Comparison of ENCODE assay signal across 9 mouse cellular contexts in genomic region chr12:110503406-110504144, GRCm38 (mm10). TPM values are rescaled to one million over a fixed set of nuclear protein-coding genes. Genes with fewer than 3 reads are reported as not detected.
A peak's percentile ranks its signal among the peaks of the same experiment; 100 is the strongest.
DNase-seq lines count a peak whose midpoint lies in the region; ATAC-seq and TF ChIP-seq lines count a peak whose summit lies in the region.
"Had no signal": no experiment of that assay in that cellular context is flagged by ENCODE, and none has a peak within 500 bp of the region (broad histone marks: within the 10 kb centered on the region; RNA-seq: fewer than 3 reads in every experiment).

No protein-coding gene starts in this region.

- H3K9me3 ChIP-seq in hindbrain, embryonic 12.5 days (replicated peaks): no peaks in the 10 kb centered on the region
- no peaks in the 10 kb centered on the region for H3K9me3 ChIP-seq in hindbrain, embryonic 16.5 days (ENCODE audit: control insufficient read depth, low read length)
- H3K9me3 ChIP-seq in CH12.LX (replicated peaks; ENCODE audit: low read length): no peaks in the 10 kb centered on the region
- H3K9me3 ChIP-seq in forebrain, embryonic 11.5 days (ENCODE audit: control insufficient read depth, low read length): no peaks in the 10 kb centered on the region
- H3K9me3 ChIP-seq in midbrain, embryonic 15.5 days: no peaks in the 10 kb centered on the region

- TF ChIP-seq POLR2A in CH12.LX (IDR thresholded peaks at IDR 0.05; ENCODE audit: low read depth, low read length): peak; percentile 36; the same call in 1 of the 2 replicates

- TF ChIP-seq EP300 in CH12.LX (IDR thresholded peaks at IDR 0.05; ENCODE audit: low read length): peak; percentile 17; the same call in 1 of the 2 replicates

- no peak for TF ChIP-seq RAD21 in CH12.LX (IDR thresholded peaks at IDR 0.05; ENCODE audit: low read depth, low read length)

- H3K4me1 ChIP-seq in hindbrain, embryonic 12.5 days: peaks cover 44% of the 10 kb centered on the region
- H3K4me1 ChIP-seq in hindbrain, embryonic 16.5 days (ENCODE audit: control insufficient read depth, insufficient read depth, low read depth, low read length): peaks cover 12% of the 10 kb centered on the region
- peaks cover 41 to 80% of the 10 kb centered on the region in 2 experiments for H3K4me1 ChIP-seq in CH12.LX (ENCODE audit: control insufficient read depth in 1 of 2, insufficient read depth in 2 of 2)
- H3K4me1 ChIP-seq in forebrain, embryonic 11.5 days (replicated peaks; ENCODE audit: control insufficient read depth, insufficient read depth, low read length): peaks cover 3% of the 10 kb centered on the region; the same call in 1 of the 2 replicates
- H3K4me1 ChIP-seq in midbrain, embryonic 15.5 days: peaks cover 24% of the 10 kb centered on the region

- no peak for ATAC-seq in hindbrain, embryonic 12.5 days (ENCODE audit: low FRiP score)
- no peak for ATAC-seq in hindbrain, embryonic 16.5 days
- peak; percentile 77 for ATAC-seq in megakaryocyte progenitor cell, adult 5-6 weeks (replicated peaks; ENCODE audit: poor library complexity)
- no peak for ATAC-seq in forebrain, embryonic 11.5 days (replicated peaks; ENCODE audit: low FRiP score)
- ATAC-seq in midbrain, embryonic 15.5 days (replicated peaks): no peak

- no peak overlapping the region for H3K4me3 ChIP-seq in hindbrain, embryonic 12.5 days
- H3K4me3 ChIP-seq in hindbrain, embryonic 16.5 days (ENCODE audit: low read length): no peak overlapping the region
- H3K4me3 ChIP-seq in CH12.LX (replicated peaks in 1 of 3; ENCODE audit: low read depth in 2 of 3, low read length in 2 of 3, poor library complexity in 1 of 3): peak overlapping the region in 1 of 3 experiments; percentile 15
- H3K4me3 ChIP-seq in forebrain, embryonic 11.5 days (ENCODE audit: low read depth, low read length): no peak overlapping the region
- H3K4me3 ChIP-seq in midbrain, embryonic 15.5 days: no peak overlapping the region
- H3K4me3 ChIP-seq: erythroblast, embryonic 14.5 days had no signal

- peak; percentile 81 for DNase-seq in CH12.LX (ENCODE audit: extremely low read depth)
- peak; percentile 47 for DNase-seq in heart, postnatal 25 days (ENCODE audit: low spot score)
- no peak for DNase-seq in forebrain, embryonic 11.5 days (ENCODE audit: low spot score)
- no peak for DNase-seq in right cerebral cortex, postnatal 10 days (ENCODE audit: low spot score in 2 of 2)

- no peaks in the 10 kb centered on the region for H3K36me3 ChIP-seq in hindbrain, embryonic 12.5 days
- no peaks in the 10 kb centered on the region for H3K36me3 ChIP-seq in hindbrain, embryonic 16.5 days (ENCODE audit: control insufficient read depth, insufficient read depth, low read length)
- peaks cover 0 to 42% of the 10 kb centered on the region in 2 experiments for H3K36me3 ChIP-seq in CH12.LX (replicated peaks in 1 of 2; ENCODE audit: control insufficient read depth in 1 of 2, insufficient read depth in 1 of 2, low read length in 1 of 2)
- H3K36me3 ChIP-seq in forebrain, embryonic 11.5 days (ENCODE audit: control insufficient read depth, insufficient read depth, low read length): no peaks in the 10 kb centered on the region
- H3K36me3 ChIP-seq in midbrain, embryonic 15.5 days (replicated peaks): no peaks in the 10 kb centered on the region

- peaks cover 70% of the 10 kb centered on the region for H3K79me2 ChIP-seq in CH12.LX (replicated peaks; ENCODE audit: control insufficient read depth, extremely low read depth, insufficient read depth, poor library complexity, severe bottlenecking)

- 0 out of 2 replicates have a peak overlapping the region, but pooled peaks have one; percentile 1 for H3K27ac ChIP-seq in hindbrain, embryonic 12.5 days
- H3K27ac ChIP-seq in hindbrain, embryonic 16.5 days (ENCODE audit: low read depth, low read length): no peak overlapping the region
- H3K27ac ChIP-seq in CH12.LX (ENCODE audit: insufficient read depth, low read depth): no peak overlapping the region
- no peak overlapping the region for H3K27ac ChIP-seq in forebrain, embryonic 11.5 days (ENCODE audit: low read depth, low read length)
- H3K27ac ChIP-seq in midbrain, embryonic 15.5 days: no peak overlapping the region

- TF ChIP-seq CTCF in CH12.LX (conservative IDR thresholded peaks at IDR 0.05 in 1 of 2, IDR thresholded peaks at IDR 0.05 in 1 of 2; ENCODE audit: low read depth in 2 of 2, low read length in 2 of 2): no peak; a peak in 1 of 4 replicates

- no peak overlapping the region for H3K4me2 ChIP-seq in hindbrain, embryonic 12.5 days (replicated peaks)
- H3K4me2 ChIP-seq in hindbrain, embryonic 16.5 days (ENCODE audit: low read length): no peak overlapping the region
- H3K4me2 ChIP-seq in CH12.LX (ENCODE audit: insufficient read depth, low read depth, poor library complexity, severe bottlenecking): peak overlapping the region; percentile 38
- H3K4me2 ChIP-seq in forebrain, embryonic 11.5 days (ENCODE audit: low read depth, low read length, severe bottlenecking): no peak overlapping the region
- H3K4me2 ChIP-seq in midbrain, embryonic 15.5 days: no peak overlapping the region

- H3K9ac ChIP-seq in hindbrain, embryonic 12.5 days: no peak overlapping the region
- no peak overlapping the region for H3K9ac ChIP-seq in hindbrain, embryonic 16.5 days (ENCODE audit: low read depth, low read length)
- H3K9ac ChIP-seq in CH12.LX (ENCODE audit: insufficient read depth, low read depth): no peak overlapping the region
- no peak overlapping the region for H3K9ac ChIP-seq in forebrain, embryonic 11.5 days (ENCODE audit: low read length)
- no peak overlapping the region for H3K9ac ChIP-seq in midbrain, embryonic 15.5 days

- no peaks in the 10 kb centered on the region for H3K27me3 ChIP-seq in hindbrain, embryonic 12.5 days
- no peaks in the 10 kb centered on the region for H3K27me3 ChIP-seq in hindbrain, embryonic 16.5 days (replicated peaks; ENCODE audit: control insufficient read depth, insufficient read depth, low read length)
- H3K27me3 ChIP-seq in CH12.LX (replicated peaks): no peaks in the 10 kb centered on the region
- no peaks in the 10 kb centered on the region for H3K27me3 ChIP-seq in forebrain, embryonic 11.5 days (ENCODE audit: control insufficient read depth, insufficient read depth, low read length)
- H3K27me3 ChIP-seq in midbrain, embryonic 15.5 days (replicated peaks): no peaks in the 10 kb centered on the region

- dilution Hi-C loops in CH12.LX (cut with MboI; ENCODE audit: extremely low pct_ligation_motif_present, extremely low pct_unique_long_range_greater_than_20kb, low sequenced_read_pairs): no loop called here

- 80% methylated on average over 8 of the region's 8 CpGs for WGBS in hindbrain, embryonic 12.5 days
- WGBS in hindbrain, embryonic 16.5 days: 85% methylated on average over 8 of the region's 8 CpGs
- 92% methylated on average over 8 of the region's 8 CpGs for WGBS in forebrain, embryonic 11.5 days
- WGBS in midbrain, embryonic 15.5 days: 91% methylated on average over 8 of the region's 8 CpGs

- in situ Hi-C loops in CH12.LX (cut with MboI; ENCODE audit: low pct_ligation_motif_present, low pct_unique_long_range_greater_than_20kb, low sequenced_read_pairs): no loop called here

- intact Hi-C loops in heart, postnatal 25 days (cut with DNase I): no loop called here

TF ChIP-seq in CH12.LX, 34 proteins besides CTCF, POLR2A, EP300 and RAD21:
- TF ChIP-seq GABPA (IDR thresholded peaks at IDR 0.05; ENCODE audit: insufficient replicate concordance, low read depth, low read length) (no peak), BHLHE40 (IDR thresholded peaks at IDR 0.05; ENCODE audit: low read depth, low read length) (0 out of 2 replicates have a peak, but pooled peaks have one; percentile 8), HCFC1 (IDR thresholded peaks at IDR 0.05; ENCODE audit: low read depth, low read length) (0 out of 2 replicates have a peak, but pooled peaks have one; percentile 18), ZMIZ1 (IDR thresholded peaks at IDR 0.05; ENCODE audit: low read depth, low read length) (no peak), ZNF384 (IDR thresholded peaks at IDR 0.05; ENCODE audit: low read depth, low read length) (no peak), ETS1 (conservative IDR thresholded peaks at IDR 0.05; ENCODE audit: low read depth, low read length) (peak; percentile 37; the same call in 1 of the 2 replicates), TBP (conservative IDR thresholded peaks at IDR 0.05; ENCODE audit: low read depth, low read length) (0 out of 2 replicates have a peak, but pooled peaks have one; percentile 22), IRF4 (IDR thresholded peaks at IDR 0.05; ENCODE audit: low read depth, low read length) (peak; percentile 48), MXI1 (IDR thresholded peaks at IDR 0.05; ENCODE audit: low read depth, low read length) (peak; percentile 81), JUN (IDR thresholded peaks at IDR 0.05; ENCODE audit: insufficient read depth, low read depth, low read length) (no peak), PAX5 (IDR thresholded peaks at IDR 0.05; ENCODE audit: low read length) (no peak), SIN3A (IDR thresholded peaks at IDR 0.05; ENCODE audit: low read length) (0 out of 2 replicates have a peak, but pooled peaks have one; percentile 50), MYC (IDR thresholded peaks at IDR 0.05; ENCODE audit: low read depth, low read length) (peak; percentile 65; the same call in 1 of the 2 replicates), ELF1 (IDR thresholded peaks at IDR 0.05; ENCODE audit: low read depth, low read length) (peak; percentile 92), MAX (IDR thresholded peaks at IDR 0.05; ENCODE audit: low read length) (peak; percentile 57; the same call in 1 of the 2 replicates), JUND (conservative IDR thresholded peaks at IDR 0.05; ENCODE audit: low read depth, low read length) (no peak)

RNA-seq across cellular contexts. Expression of gene Ppp2r5c, which starts 56.7 kb away (rescaled TPM):
- 153 and 163 TPM in 2 replicates for polyA plus RNA-seq in hindbrain, embryonic 12.5 days (2016; fragmentation: Nextera tagmentation; extraction: Ambion mirVana)
- 135 and 136 TPM in 2 replicates for polyA plus RNA-seq in hindbrain, embryonic 16.5 days (2015; fragmentation: Nextera tagmentation; extraction: Ambion mirVana)
- total RNA-seq in CH12.LX (2012; rRNA removed): 67.2 and 71.6 TPM in 2 replicates
- total RNA-seq in CH12.LX (2014; rRNA removed): 111 and 122 TPM in 2 replicates
- 78.5 and 97.7 TPM in 2 replicates for polyA plus RNA-seq in CH12.LX (2012; ENCODE audit: insufficient read length, low read depth)
- total RNA-seq in heart, postnatal 25 days (2021): 10 to 100 TPM; 90.4 to 91.5 TPM
- total RNA-seq in megakaryocyte progenitor cell, adult 5-6 weeks (2015): 108 and 119 TPM in 2 replicates
- total RNA-seq in megakaryocyte progenitor cell, adult 5-6 weeks (2017): 189 and 205 TPM in 2 replicates
- 163 TPM in 2 replicates for polyA plus RNA-seq in forebrain, embryonic 11.5 days (2014; fragmentation: Nextera tagmentation; extraction: Ambion mirVana)
- 142 and 149 TPM in 2 replicates for polyA plus RNA-seq in midbrain, embryonic 15.5 days (2015; fragmentation: Nextera tagmentation; extraction: Ambion mirVana)

Comparison
In these comparisons a context has a peak if more than half of its experiments do, and no peak if none do; other contexts are left out.
1. DNase-seq: peak in CH12.LX (single experiment) and heart, postnatal 25 days (single experiment); none in forebrain, embryonic 11.5 days (single experiment) and right cerebral cortex, postnatal 10 days (0 of 2).